Mouse (Mus musculus) erythroblast, embryonic 14.5 days (primary cell): ENCODE data around the gene Lactbl1.

Experiments used
- GATA1 ChIP-seq: IDR thresholded peaks from 2 replicates; pipeline ENCODE4 v1.6.1; 2012; ENCODE audit warnings: low read length, inconsistent platforms, mixed read lengths
- TAL1 ChIP-seq: IDR thresholded peaks from 3 replicates; pipeline ENCODE4 v1.6.1; 2012; ENCODE audit warnings: low read length, inconsistent platforms, mixed read lengths

- TF ChIP-seq GATA1 (no peak), TAL1 (no peak)
Observed at GRCm38 (mm10) chr4:136648922-136649479, 26.6 kb downstream of the Lactbl1 start.
